8 mouse cellular contexts compared by ENCODE assay signal in genomic region chr5:137770709-137771108, GRCm38 (mm10). TPM values are rescaled to one million over a fixed set of nuclear protein-coding genes. Genes with fewer than 3 reads are reported as not detected.
DNase-seq lines count a peak whose midpoint lies in the region; ATAC-seq lines count a peak whose summit lies in the region.

No protein-coding gene starts in this region.

- H3K4me3 ChIP-seq in forebrain, embryonic 12.5 days (replicated peaks) = no peak overlapping the region
- no peak overlapping the region for H3K4me3 ChIP-seq in forebrain, embryonic 15.5 days
- H3K4me3 ChIP-seq in hindbrain, embryonic 15.5 days = no peak overlapping the region

- no peaks in the 10 kb centered on the region for H3K36me3 ChIP-seq in forebrain, embryonic 12.5 days (replicated peaks)
- no peaks in the 10 kb centered on the region for H3K36me3 ChIP-seq in forebrain, embryonic 15.5 days
- H3K36me3 ChIP-seq in hindbrain, embryonic 15.5 days = no peaks in the 10 kb centered on the region

- peaks cover 6% of the 10 kb centered on the region for H3K4me1 ChIP-seq in forebrain, embryonic 12.5 days
- H3K4me1 ChIP-seq in forebrain, embryonic 15.5 days = peaks cover 6% of the 10 kb centered on the region
- peaks cover 6% of the 10 kb centered on the region; the same call in 1 of the 2 replicates for H3K4me1 ChIP-seq in hindbrain, embryonic 15.5 days (replicated peaks)

- ATAC-seq in forebrain, embryonic 12.5 days (ENCODE audit: low FRiP score) = 0 out of 2 replicates have a peak, but pooled peaks have one; percentile 55
- no peak for ATAC-seq in forebrain, embryonic 15.5 days (replicated peaks)
- ATAC-seq in hindbrain, embryonic 15.5 days (ENCODE audit: low FRiP score, low read depth) = 0 out of 2 replicates have a peak, but pooled peaks have one; percentile 24
- peak; percentile 72 for ATAC-seq in megakaryocyte-erythroid progenitor cell, adult 5-6 weeks (replicated peaks; ENCODE audit: low FRiP score, low TSS enrichment, poor library complexity, severe bottlenecking)

- H3K9me3 ChIP-seq in forebrain, embryonic 12.5 days = peaks cover 3% of the 10 kb centered on the region; the same call in 1 of the 2 replicates
- H3K9me3 ChIP-seq in forebrain, embryonic 15.5 days = no peaks in the 10 kb centered on the region
- no peaks in the 10 kb centered on the region for H3K9me3 ChIP-seq in hindbrain, embryonic 15.5 days

- 49% methylated on average over 2 of the region's 2 CpGs for WGBS in forebrain, embryonic 12.5 days
- 53% methylated on average over 2 of the region's 2 CpGs for WGBS in forebrain, embryonic 15.5 days
- WGBS in hindbrain, embryonic 15.5 days = 52% methylated on average over 2 of the region's 2 CpGs

- DNase-seq in urinary bladder, postnatal 25 days (ENCODE audit: low spot score) = peak; percentile 49
- DNase-seq in urinary bladder, postnatal 10 days (ENCODE audit: low spot score) = no peak
- DNase-seq in adrenal gland, adult 8-10 months = no peak
- DNase-seq in ovary, postnatal 14 days (ENCODE audit: low spot score) = no peak

- no peaks in the 10 kb centered on the region for H3K27me3 ChIP-seq in forebrain, embryonic 12.5 days
- no peaks in the 10 kb centered on the region for H3K27me3 ChIP-seq in forebrain, embryonic 15.5 days
- no peaks in the 10 kb centered on the region for H3K27me3 ChIP-seq in hindbrain, embryonic 15.5 days

- no peak overlapping the region for H3K4me2 ChIP-seq in forebrain, embryonic 12.5 days
- H3K4me2 ChIP-seq in forebrain, embryonic 15.5 days (replicated peaks) = no peak overlapping the region
- no peak overlapping the region for H3K4me2 ChIP-seq in hindbrain, embryonic 15.5 days

- H3K9ac ChIP-seq in forebrain, embryonic 12.5 days = no peak overlapping the region
- no peak overlapping the region for H3K9ac ChIP-seq in forebrain, embryonic 15.5 days (replicated peaks)
- H3K9ac ChIP-seq in hindbrain, embryonic 15.5 days = no peak overlapping the region

- no peak overlapping the region for H3K27ac ChIP-seq in forebrain, embryonic 12.5 days
- no peak overlapping the region for H3K27ac ChIP-seq in forebrain, embryonic 15.5 days (replicated peaks)
- H3K27ac ChIP-seq in hindbrain, embryonic 15.5 days (replicated peaks) = no peak overlapping the region

RNA-seq across cellular contexts. Expression of gene Ppp1r35, which starts 7.9 kb away (rescaled TPM):
- polyA plus RNA-seq in forebrain, embryonic 12.5 days (2016; fragmentation: Nextera tagmentation; extraction: Ambion mirVana) = 55.7 and 60.1 TPM in 2 replicates
- 36.9 and 42.4 TPM in 2 replicates for polyA plus RNA-seq in forebrain, embryonic 15.5 days (2015; fragmentation: Nextera tagmentation; extraction: Ambion mirVana)
- 43.4 and 44.7 TPM in 2 replicates for polyA plus RNA-seq in hindbrain, embryonic 15.5 days (2015; fragmentation: Nextera tagmentation; extraction: Ambion mirVana)
- 40.6 and 60.7 TPM in 2 replicates for total RNA-seq in megakaryocyte-erythroid progenitor cell, adult 5-6 weeks (2014; fragmentation: Nextera tagmentation)
- 30.0 and 60.2 TPM in 2 replicates for total RNA-seq in megakaryocyte-erythroid progenitor cell, adult 5-6 weeks (2017)
- total RNA-seq in adrenal gland, adult 8-10 months (2022) = 10 to 100 TPM; 21.2 to 35.5 (median 27.0) TPM

RNA-seq across cellular contexts. Expression of gene Mepce, which starts 16.7 kb away (rescaled TPM):
- polyA plus RNA-seq in forebrain, embryonic 12.5 days (2016; fragmentation: Nextera tagmentation; extraction: Ambion mirVana) = 13.4 and 15.4 TPM in 2 replicates
- polyA plus RNA-seq in forebrain, embryonic 15.5 days (2015; fragmentation: Nextera tagmentation; extraction: Ambion mirVana) = 12.3 and 12.6 TPM in 2 replicates
- polyA plus RNA-seq in hindbrain, embryonic 15.5 days (2015; fragmentation: Nextera tagmentation; extraction: Ambion mirVana) = 9.7 and 11.0 TPM in 2 replicates
- total RNA-seq in megakaryocyte-erythroid progenitor cell, adult 5-6 weeks (2014; fragmentation: Nextera tagmentation) = 59.2 and 84.0 TPM in 2 replicates
- total RNA-seq in megakaryocyte-erythroid progenitor cell, adult 5-6 weeks (2017) = 22.0 and 26.7 TPM in 2 replicates
- total RNA-seq in adrenal gland, adult 8-10 months (2022) = 10 to 100 TPM; 53.8 to 66.8 (median 56.1) TPM

RNA-seq across cellular contexts. Expression of gene Zcwpw1, which starts 16.9 kb away (rescaled TPM):
- polyA plus RNA-seq in forebrain, embryonic 12.5 days (2016; fragmentation: Nextera tagmentation; extraction: Ambion mirVana) = 14.6 and 15.2 TPM in 2 replicates
- polyA plus RNA-seq in forebrain, embryonic 15.5 days (2015; fragmentation: Nextera tagmentation; extraction: Ambion mirVana) = 10.4 and 11.3 TPM in 2 replicates
- polyA plus RNA-seq in hindbrain, embryonic 15.5 days (2015; fragmentation: Nextera tagmentation; extraction: Ambion mirVana) = 11.9 and 12.8 TPM in 2 replicates
- total RNA-seq in megakaryocyte-erythroid progenitor cell, adult 5-6 weeks (2014; fragmentation: Nextera tagmentation) = 4.2 and 5.5 TPM in 2 replicates
- 7.8 and 18.7 TPM in 2 replicates for total RNA-seq in megakaryocyte-erythroid progenitor cell, adult 5-6 weeks (2017)
- total RNA-seq in adrenal gland, adult 8-10 months (2022) = 1 to 10 TPM; 1.4 to 4.4 (median 2.8) TPM

RNA-seq across cellular contexts. Expression of gene Tsc22d4, which starts 25.2 kb away (rescaled TPM):
- 68.6 and 73.2 TPM in 2 replicates for polyA plus RNA-seq in forebrain, embryonic 12.5 days (2016; fragmentation: Nextera tagmentation; extraction: Ambion mirVana)
- polyA plus RNA-seq in forebrain, embryonic 15.5 days (2015; fragmentation: Nextera tagmentation; extraction: Ambion mirVana) = 75.6 and 76.1 TPM in 2 replicates
- 84.5 and 88.6 TPM in 2 replicates for polyA plus RNA-seq in hindbrain, embryonic 15.5 days (2015; fragmentation: Nextera tagmentation; extraction: Ambion mirVana)
- total RNA-seq in megakaryocyte-erythroid progenitor cell, adult 5-6 weeks (2014; fragmentation: Nextera tagmentation) = 45.4 and 55.2 TPM in 2 replicates
- 43.0 and 66.3 TPM in 2 replicates for total RNA-seq in megakaryocyte-erythroid progenitor cell, adult 5-6 weeks (2017)
- total RNA-seq in adrenal gland, adult 8-10 months (2022) = 100 to 1,000 TPM in 2 of 4 experiments, 10 to 100 TPM in 2; 73.9 to 110 (median 94.0) TPM

RNA-seq across cellular contexts. Expression of gene Nyap1, which starts 29.3 kb away (rescaled TPM):
- polyA plus RNA-seq in forebrain, embryonic 12.5 days (2016; fragmentation: Nextera tagmentation; extraction: Ambion mirVana) = 19.5 and 22.6 TPM in 2 replicates
- 43.6 and 45.6 TPM in 2 replicates for polyA plus RNA-seq in forebrain, embryonic 15.5 days (2015; fragmentation: Nextera tagmentation; extraction: Ambion mirVana)
- 44.1 and 48.5 TPM in 2 replicates for polyA plus RNA-seq in hindbrain, embryonic 15.5 days (2015; fragmentation: Nextera tagmentation; extraction: Ambion mirVana)
- total RNA-seq in megakaryocyte-erythroid progenitor cell, adult 5-6 weeks (2014; fragmentation: Nextera tagmentation) = 0.57 TPM in 1 of 2 replicates, not detected in the other
- not detected in 2 replicates for total RNA-seq in megakaryocyte-erythroid progenitor cell, adult 5-6 weeks (2017)
- 10 to 100 TPM in 1 of 4 experiments, 1 to 10 TPM in 3; 4.4 to 10.2 (median 7.1) TPM for total RNA-seq in adrenal gland, adult 8-10 months (2022)
